Mouse (Mus musculus): Measurements from ENCODE around the gene Ctdsp2. TPM values are rescaled to one million over a fixed set of nuclear protein-coding genes. Genes with fewer than 3 reads are reported as not detected.

The Ctdsp2 gene
- polyA plus RNA-seq, 1 experiment from 2014 or later, result 43.1 TPM

GRCm38 (mm10) chr10:126934561-126934960 is 44.0 kb upstream of the Ctdsp2 start:
- no peak overlapping the region for H3K4me3 ChIP-seq (ENCODE audit: low read depth, low read length)
- 64% methylated on average over 13 of the region's 13 CpGs for WGBS
- no peaks in the 10 kb centered on the region for H3K27me3 ChIP-seq (replicated peaks; ENCODE audit: control insufficient read depth, insufficient read depth, low read length)
- H3K36me3 ChIP-seq (ENCODE audit: control insufficient read depth, insufficient read depth), result no peaks in the 10 kb centered on the region
- H3K9ac ChIP-seq (ENCODE audit: low read depth, low read length), result 0 out of 2 replicates have a peak overlapping the region, but pooled peaks have one; percentile 38
- H3K4me2 ChIP-seq (replicated peaks; ENCODE audit: low read depth), result peak overlapping the region; percentile 53
- peaks cover 21% of the 10 kb centered on the region for H3K4me1 ChIP-seq (replicated peaks; ENCODE audit: control insufficient read depth, insufficient read depth, low read length)
- ATAC-seq, result peak; percentile 44
- no peak for TF ChIP-seq CTCF (IDR thresholded peaks at IDR 0.05; ENCODE audit: low read depth)
- no peaks in the 10 kb centered on the region for H3K9me3 ChIP-seq (ENCODE audit: control insufficient read depth)
- peak overlapping the region; percentile 93 for H3K27ac ChIP-seq (ENCODE audit: low read depth, low read length)

GRCm38 (mm10) chr10:126935121-126935520 is 43.4 kb upstream of the Ctdsp2 start:
- Histone ChIP-seq H3K36me3 (ENCODE audit: control insufficient read depth, insufficient read depth) (no peaks in the 10 kb centered on the region), H3K4me2 (replicated peaks; ENCODE audit: low read depth) (peak overlapping the region; percentile 53), H3K9ac (ENCODE audit: low read depth, low read length) (peak overlapping the region; percentile 38), H3K4me1 (replicated peaks; ENCODE audit: control insufficient read depth, insufficient read depth, low read length) (peaks cover 21% of the 10 kb centered on the region), H3K27me3 (replicated peaks; ENCODE audit: control insufficient read depth, insufficient read depth, low read length) (no peaks in the 10 kb centered on the region), H3K9me3 (ENCODE audit: control insufficient read depth) (no peaks in the 10 kb centered on the region), H3K27ac (ENCODE audit: low read depth, low read length) (peak overlapping the region; percentile 93), H3K4me3 (ENCODE audit: low read depth, low read length) (no peak overlapping the region)
- peak; percentile 91 for ATAC-seq
- TF ChIP-seq CTCF (IDR thresholded peaks at IDR 0.05; ENCODE audit: low read depth), result no peak
- WGBS, result 40% methylated on average over 8 of the region's 8 CpGs

- H3K9me3 ChIP-seq (ENCODE audit: control insufficient read depth), result no peaks in the 10 kb centered on the region
- no peak overlapping the region for H3K4me3 ChIP-seq (ENCODE audit: low read depth, low read length)
- TF ChIP-seq CTCF (IDR thresholded peaks at IDR 0.05; ENCODE audit: low read depth), result no peak
- H3K27ac ChIP-seq (ENCODE audit: low read depth, low read length), result peak overlapping the region; percentile 93
- peak; percentile 53 for ATAC-seq
- peak overlapping the region; percentile 53 for H3K4me2 ChIP-seq (replicated peaks; ENCODE audit: low read depth)
- H3K27me3 ChIP-seq (replicated peaks; ENCODE audit: control insufficient read depth, insufficient read depth, low read length), result no peaks in the 10 kb centered on the region
- H3K9ac ChIP-seq (ENCODE audit: low read depth, low read length), result peak overlapping the region; percentile 38
- WGBS, result 32% methylated on average over 18 of the region's 18 CpGs
- H3K36me3 ChIP-seq (ENCODE audit: control insufficient read depth, insufficient read depth), result no peaks in the 10 kb centered on the region
- H3K4me1 ChIP-seq (replicated peaks; ENCODE audit: control insufficient read depth, insufficient read depth, low read length), result peaks cover 21% of the 10 kb centered on the region
Observed at GRCm38 (mm10) chr10:126935556-126936381, 42.7 kb upstream of the Ctdsp2 start.

GRCm38 (mm10) chr10:126940949-126941348 is 37.6 kb upstream of the Ctdsp2 start:
- no peaks in the 10 kb centered on the region for H3K36me3 ChIP-seq (ENCODE audit: control insufficient read depth, insufficient read depth)
- H3K9me3 ChIP-seq (ENCODE audit: control insufficient read depth), result no peaks in the 10 kb centered on the region
- no peak for ATAC-seq
- no peak overlapping the region for H3K27ac ChIP-seq (ENCODE audit: low read depth, low read length)
- no peak overlapping the region for H3K4me3 ChIP-seq (ENCODE audit: low read depth, low read length)
- no peak overlapping the region for H3K4me2 ChIP-seq (replicated peaks; ENCODE audit: low read depth)
- H3K4me1 ChIP-seq (replicated peaks; ENCODE audit: control insufficient read depth, insufficient read depth, low read length), result peaks cover 5% of the 10 kb centered on the region; the same call in 1 of the 2 replicates
- H3K27me3 ChIP-seq (replicated peaks; ENCODE audit: control insufficient read depth, insufficient read depth, low read length), result no peaks in the 10 kb centered on the region
- 67% methylated on average over 7 of the region's 7 CpGs for WGBS
- H3K9ac ChIP-seq (ENCODE audit: low read depth, low read length), result no peak overlapping the region
- TF ChIP-seq CTCF (IDR thresholded peaks at IDR 0.05; ENCODE audit: low read depth), result no peak

- WGBS, result 88% methylated on average over 5 of the region's 5 CpGs
Observed at GRCm38 (mm10) chr10:126945531-126945930, 33.0 kb upstream of the Ctdsp2 start.

GRCm38 (mm10) chr10:126949824-126950223 is 28.7 kb upstream of the Ctdsp2 start:
- 45% methylated on average over 5 of the region's 5 CpGs for WGBS
- H3K4me3 ChIP-seq (ENCODE audit: low read depth, low read length), result no peak overlapping the region
- TF ChIP-seq CTCF (IDR thresholded peaks at IDR 0.05; ENCODE audit: low read depth), result no peak
- no peaks in the 10 kb centered on the region for H3K36me3 ChIP-seq (ENCODE audit: control insufficient read depth, insufficient read depth)
- no peaks in the 10 kb centered on the region for H3K4me1 ChIP-seq (replicated peaks; ENCODE audit: control insufficient read depth, insufficient read depth, low read length)
- no peak for ATAC-seq
- H3K4me2 ChIP-seq (replicated peaks; ENCODE audit: low read depth), result no peak overlapping the region
- no peak overlapping the region for H3K9ac ChIP-seq (ENCODE audit: low read depth, low read length)
- no peaks in the 10 kb centered on the region for H3K9me3 ChIP-seq (ENCODE audit: control insufficient read depth)
- H3K27me3 ChIP-seq (replicated peaks; ENCODE audit: control insufficient read depth, insufficient read depth, low read length), result no peaks in the 10 kb centered on the region
- no peak overlapping the region for H3K27ac ChIP-seq (ENCODE audit: low read depth, low read length)

More at GRCm38 (mm10) chr10:126945531-126945930, 33.0 kb upstream of the Ctdsp2 start:
- no peak for ATAC-seq
- no peak for TF ChIP-seq CTCF (IDR thresholded peaks at IDR 0.05; ENCODE audit: low read depth)
- Histone ChIP-seq H3K27me3 (replicated peaks; ENCODE audit: control insufficient read depth, insufficient read depth, low read length) (no peaks in the 10 kb centered on the region), H3K4me2 (replicated peaks; ENCODE audit: low read depth) (no peak overlapping the region), H3K9ac (ENCODE audit: low read depth, low read length) (no peak overlapping the region), H3K4me3 (ENCODE audit: low read depth, low read length) (no peak overlapping the region), H3K27ac (ENCODE audit: low read depth, low read length) (no peak overlapping the region), H3K9me3 (ENCODE audit: control insufficient read depth) (no peaks in the 10 kb centered on the region), H3K4me1 (replicated peaks; ENCODE audit: control insufficient read depth, insufficient read depth, low read length) (no peaks in the 10 kb centered on the region), H3K36me3 (ENCODE audit: control insufficient read depth, insufficient read depth) (no peaks in the 10 kb centered on the region)

All from intestine, postnatal 0 days (tissue).